Mouse (Mus musculus) layer of hippocampus, postnatal 10 days (tissue): ENCODE results near the gene Gm21188. TPM values are rescaled to one million over a fixed set of nuclear protein-coding genes. Genes with fewer than 3 reads are reported as not detected.
"Not testable (repeated sequence)": the region's sequence is repeated elsewhere in the genome, so short reads cannot be mapped to it uniquely, and the experiment has no call there.

Source experiments
- DNase-seq, 2 experiments: peaks; one replicate each; pipeline ENCODE4 v3.0.0; 2021; ENCODE audit warnings: low spot score in 2 of 2
- total RNA-seq, 2 experiments: library from RNA; stranded (reverse); gene quantifications; 2 replicates each; pipeline ENCODE4 v1.2.3; 2021

Gene Gm21188
- total RNA-seq, 2 experiments from 2014 or later: 0.21 TPM; not detected in 1

GRCm38 (mm10) chr13:120027368-120027767, 24.6 kb downstream of the Gm21188 start:
- peak in 1 of 2 experiments; percentile 22 for DNase-seq

- not testable (repeated sequence) for DNase-seq
Observed at GRCm38 (mm10) chr13:120026911-120027310, 25.1 kb downstream of the Gm21188 start, which contains the start of gene Gm36079. TSS of gene Gm36079 (minus strand) at chr13:120027011.

DNA sequence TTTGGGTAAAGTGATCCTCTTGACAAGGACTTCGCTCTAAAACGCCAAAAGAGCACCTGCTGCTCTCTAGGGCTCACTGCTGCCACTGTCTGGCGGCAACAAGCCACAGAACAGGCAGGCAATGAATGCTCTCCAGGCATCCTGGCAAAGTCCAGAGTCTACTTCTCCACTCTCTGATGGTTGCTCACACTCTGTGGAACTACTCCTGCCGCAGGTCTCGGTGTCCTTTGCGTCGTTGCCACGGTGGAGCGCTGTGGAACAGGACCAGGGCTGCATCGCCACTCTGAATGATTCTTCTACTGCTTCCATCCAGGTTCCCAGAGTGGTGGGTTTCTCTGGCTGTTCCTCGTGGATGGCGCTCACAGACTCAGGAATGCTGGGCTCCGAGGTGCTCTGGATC, 25.6 kb downstream of the Gm21188 start:
- not testable (repeated sequence) for DNase-seq

GRCm38 (mm10) chr13:120025576-120025975, 26.4 kb downstream of the Gm21188 start:
- DNase-seq: peak; percentile 22 to 44

GRCm38 (mm10) chr13:120025004-120025403, 27.0 kb downstream of the Gm21188 start:
- not testable (repeated sequence) for DNase-seq

DNA sequence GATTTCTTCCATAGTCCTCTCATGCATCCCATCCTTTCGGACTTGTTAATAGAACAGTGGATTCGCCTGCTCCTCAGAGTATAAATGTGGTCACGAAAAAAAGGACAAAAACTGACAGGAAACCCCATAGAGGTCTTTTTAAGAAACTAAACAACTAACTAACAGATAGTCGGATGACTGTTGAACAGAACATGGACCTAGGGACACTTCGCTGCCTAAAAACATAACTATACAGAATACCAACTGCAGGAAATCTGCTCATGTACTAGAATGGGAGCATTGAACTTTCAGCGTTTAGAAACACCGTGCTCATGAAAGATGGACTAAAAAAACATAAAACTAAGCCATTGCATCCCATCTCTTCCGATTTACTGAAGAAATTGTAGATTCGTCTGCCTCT, 27.4 kb downstream of the Gm21188 start:
- DNase-seq: not testable (repeated sequence)

DNA sequence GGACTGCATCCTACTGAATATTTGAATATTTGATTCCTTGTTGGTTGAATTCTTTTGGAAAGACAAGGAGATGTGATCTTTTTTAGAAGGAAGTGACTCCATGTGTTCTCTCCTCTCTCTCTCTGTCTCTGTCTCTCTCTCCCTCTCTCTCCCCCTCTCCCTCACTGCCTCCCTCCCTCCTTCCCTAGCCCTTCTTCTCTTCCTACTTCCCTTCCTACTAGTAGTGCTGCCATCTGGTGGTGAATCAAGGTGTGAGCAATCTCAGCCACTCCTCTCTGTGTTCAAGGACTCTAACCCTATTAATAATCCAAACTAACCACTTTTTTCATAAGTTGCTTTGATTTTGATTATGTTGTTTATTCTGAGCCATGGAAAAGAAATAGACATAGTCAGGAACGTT, 30.5 kb downstream of the Gm21188 start:
- DNase-seq: not testable (repeated sequence)

DNA sequence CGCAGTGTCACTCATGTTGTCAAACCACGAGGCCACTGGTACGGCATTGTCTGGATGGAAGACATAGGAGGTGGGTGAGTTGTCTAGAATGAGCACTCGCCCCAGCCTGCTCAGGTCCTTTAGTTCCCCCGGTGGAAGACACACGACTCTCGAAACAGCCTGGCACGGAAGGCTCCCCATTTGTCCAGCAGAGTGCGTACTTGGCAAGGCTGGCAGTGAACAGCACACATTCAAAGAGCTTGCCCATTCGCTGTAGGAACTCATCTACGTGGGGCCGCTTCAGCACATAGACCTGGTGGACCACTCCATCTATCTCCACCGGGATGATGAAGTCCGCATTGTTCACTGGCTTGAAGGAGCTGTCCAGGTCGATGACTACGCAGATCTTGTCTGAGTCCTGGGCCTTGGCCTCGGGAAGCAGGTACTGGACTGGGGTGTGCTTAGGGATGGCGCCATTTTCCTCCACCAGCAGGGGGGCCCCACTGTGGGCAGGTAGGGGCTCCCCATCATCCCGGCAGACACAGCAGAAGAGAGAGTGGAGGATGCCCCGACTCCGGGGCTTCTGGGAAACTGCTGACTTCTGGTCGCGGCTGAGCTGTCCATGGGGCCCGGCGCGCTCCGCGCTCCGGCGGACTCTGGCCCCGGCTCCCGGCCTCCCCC, 36.5 kb downstream of the Gm21188 start:
- DNase-seq: not testable (repeated sequence)

DNA sequence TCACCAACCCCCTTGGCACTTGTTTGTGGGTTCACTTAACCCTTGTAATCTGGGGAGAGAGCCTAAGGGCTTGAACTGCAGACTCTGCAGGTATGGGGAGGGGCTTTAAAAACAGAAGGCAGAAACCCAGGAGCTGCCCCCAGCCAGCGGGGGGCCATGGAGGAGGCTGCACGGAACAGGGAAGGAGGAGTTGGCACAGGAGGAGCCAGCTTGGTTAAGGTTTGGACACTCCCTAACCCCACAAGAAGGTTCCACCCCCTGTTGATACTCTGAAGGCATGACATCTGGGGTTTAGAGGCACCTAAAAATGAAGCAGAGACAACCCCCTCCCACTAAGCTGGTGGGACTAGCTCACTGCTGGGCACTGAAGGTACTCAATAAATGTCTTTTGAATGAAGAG, 38.0 kb downstream of the Gm21188 start:
- not testable (repeated sequence) for DNase-seq

DNA sequence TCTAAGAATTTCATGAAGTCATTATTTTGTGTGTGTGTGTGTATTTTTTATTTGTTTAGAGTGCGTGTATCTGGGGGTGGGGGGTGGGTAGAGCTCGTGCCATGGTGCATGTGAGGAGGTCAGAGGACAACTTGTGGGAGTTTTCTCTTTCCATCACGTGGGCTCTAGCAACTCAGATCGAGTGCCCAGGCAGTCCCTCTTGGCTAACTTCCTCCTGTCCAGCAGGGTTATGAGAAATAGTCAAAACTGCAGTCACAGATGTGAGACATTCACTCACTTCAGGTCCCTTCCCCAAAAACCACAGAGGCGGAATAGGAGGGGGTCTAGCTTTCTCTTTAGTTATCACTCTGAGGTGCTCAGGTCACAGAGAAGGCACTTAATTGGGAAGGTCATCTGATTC, 38.5 kb downstream of the Gm21188 start:
- DNase-seq: not testable (repeated sequence)

DNA sequence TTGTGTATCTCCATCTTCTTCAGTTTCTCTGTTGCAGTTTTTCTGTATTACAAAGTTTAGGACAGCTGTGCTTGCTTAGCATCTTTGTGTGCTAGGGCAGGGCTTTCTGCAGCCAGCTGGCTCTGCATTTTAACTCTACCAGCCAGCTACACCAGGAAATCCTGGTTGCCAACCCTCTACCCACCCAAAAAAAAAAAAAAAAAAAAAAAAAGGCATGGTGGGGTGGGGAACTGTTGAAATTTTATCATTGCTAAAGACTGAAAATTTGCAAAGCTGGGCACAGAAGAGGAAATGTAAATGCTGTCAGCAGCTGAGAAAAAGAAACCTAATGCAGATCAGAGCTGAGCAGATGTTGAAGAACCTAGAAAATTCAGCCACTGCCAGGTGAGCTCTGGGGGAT, 41.9 kb downstream of the Gm21188 start:
- DNase-seq: not testable (repeated sequence)

GRCm38 (mm10) chr13:119999215-119999614, 52.8 kb downstream of the Gm21188 start:
- not testable (repeated sequence) for DNase-seq

- DNase-seq: not testable (repeated sequence)
Observed at GRCm38 (mm10) chr13:119998442-119999086, 53.4 kb downstream of the Gm21188 start.

DNA sequence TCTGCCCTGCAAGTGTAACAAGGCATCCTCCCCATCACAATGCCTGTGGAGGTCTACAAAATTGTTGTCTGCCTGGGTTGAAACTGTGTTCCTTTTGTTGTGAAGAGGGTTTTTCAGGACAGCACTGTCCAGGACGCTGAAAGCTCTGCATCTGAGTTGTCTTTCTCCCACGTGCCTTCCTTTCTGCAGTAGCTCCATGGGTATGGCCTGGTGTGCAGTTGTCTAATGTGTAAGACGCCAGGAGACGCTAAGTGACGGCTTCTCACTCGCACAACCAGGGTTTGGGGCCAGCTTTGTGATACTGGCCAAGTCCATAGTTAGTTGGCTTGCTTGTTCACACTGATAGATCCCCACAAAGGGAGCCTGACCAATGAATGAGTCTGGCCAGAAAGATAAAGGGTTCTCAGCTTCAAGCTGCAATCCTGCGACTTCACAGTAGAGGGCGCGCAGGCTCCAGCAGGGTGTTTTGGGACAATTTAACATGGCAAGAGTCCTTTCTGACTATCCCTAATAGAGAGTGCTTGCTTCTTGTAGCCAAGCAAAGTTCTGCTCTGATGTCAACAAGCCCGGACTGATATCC, 60.0 kb downstream of the Gm21188 start:
- not testable (repeated sequence) for DNase-seq

DNA sequence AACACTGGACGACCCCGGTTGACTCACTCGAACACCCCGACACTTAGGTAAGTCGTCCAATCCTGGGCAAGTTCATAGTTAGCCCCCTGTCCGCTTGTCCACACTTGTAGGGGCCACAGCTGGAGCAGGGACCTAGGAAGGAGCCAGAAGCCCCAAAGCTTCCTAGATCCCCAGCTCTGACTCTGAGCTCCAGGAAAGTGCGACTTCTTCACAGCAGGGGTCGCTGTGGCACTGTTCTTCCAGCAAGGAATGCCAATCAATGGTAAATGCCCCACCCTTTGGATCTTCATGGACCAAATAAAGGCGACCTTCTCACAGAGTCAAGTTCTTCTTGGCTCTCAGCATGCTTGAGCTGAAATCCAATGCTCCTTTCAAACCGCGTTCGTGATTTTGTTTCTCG, 60.7 kb downstream of the Gm21188 start:
- not testable (repeated sequence) for DNase-seq

Other genes with a start within 250 kb of the Gm21188 start
- gene AF067063, start 222.0 kb downstream of the Gm21188 start, total RNA-seq: not detected
- gene D13Ertd608e, start 216.2 kb downstream of the Gm21188 start, total RNA-seq: not detected
- not detected for gene Tcstv1, start 157.4 kb downstream of the Gm21188 start, total RNA-seq
- gene Gm21761, start 122.9 kb downstream of the Gm21188 start, total RNA-seq: not detected
- gene B020031M17Rik, start 101.4 kb downstream of the Gm21188 start, total RNA-seq: not detected
- not detected for gene Gm36079, start 25.2 kb downstream of the Gm21188 start, total RNA-seq
- gene Gm20767, start 88.1 kb upstream of the Gm21188 start, total RNA-seq: not detected
- not detected for gene Gm21818, start 120.2 kb upstream of the Gm21188 start, total RNA-seq
- gene Gm21762, start 163.8 kb upstream of the Gm21188 start, total RNA-seq: not detected
- gene Gm21731, start 186.9 kb upstream of the Gm21188 start, total RNA-seq: not detected
- not detected for gene AF067061, start 210.9 kb upstream of the Gm21188 start, total RNA-seq
- gene BC147527, start 248.2 kb upstream of the Gm21188 start, total RNA-seq: not detected